Mouse (Mus musculus) embryonic fibroblast, embryonic 13.5 days (primary cell): Measurements from ENCODE around the gene Cyp11a1.

Experiments
- CTCF ChIP-seq: IDR thresholded peaks from 2 replicates; pipeline ENCODE4 v1.5.1; 2011; ENCODE audit warnings: mild to moderate bottlenecking, control low read depth, low read length, moderate library complexity, borderline replicate concordance; ENCODE audit not compliant: insufficient read depth
- POLR2A ChIP-seq: IDR thresholded peaks from 2 replicates; pipeline ENCODE4 v1.6.1; 2011; ENCODE audit warnings: low read depth, mild to moderate bottlenecking, control low read depth, low read length, moderate library complexity

- TF ChIP-seq CTCF: no peak
- no peak for TF ChIP-seq POLR2A
Measured at GRCm38 (mm10) chr9:58059920-58060319, 53.7 kb downstream of the Cyp11a1 start.
